Mouse (Mus musculus) kidney, postnatal 0 days (tissue): ENCODE measurements around the gene Aox2. TPM values are rescaled to one million over a fixed set of nuclear protein-coding genes. Genes with fewer than 3 reads are reported as not detected.

Source experiments
- ATAC-seq: fragments of 200-750 bp; cut with Nextera tagmentation; replicated peaks from 2 replicates; pipeline ENCODE4 v1.8.0; 2017; ENCODE audit warnings: low read depth, moderate number of reproducible peaks, moderate TSS enrichment, moderate library complexity; ENCODE audit not compliant: low FRiP score
- DNase-seq: peaks from one replicate; pipeline ENCODE4 v3.0.0-alpha.2; 2016; ENCODE audit warnings: low spot score
- H3K27ac ChIP-seq: fragments of 300-500 bp; sonication (generic); 2 replicates; pipeline ENCODE4 v1.5.1; 2014; ENCODE audit warnings: mild to moderate bottlenecking
- H3K27me3 ChIP-seq: fragments of 300-500 bp; sonication (generic); 2 replicates; pipeline ENCODE4 v1.6.1; 2014; ENCODE audit warnings: low read length, mixed read lengths; ENCODE audit not compliant: insufficient read depth
- H3K36me3 ChIP-seq: fragments of 300-500 bp; sonication (generic); 2 replicates; pipeline ENCODE4 v1.6.1; 2014; ENCODE audit warnings: low read length, mixed read lengths; ENCODE audit not compliant: insufficient read depth
- H3K4me1 ChIP-seq: fragments of 300-500 bp; sonication (generic); replicated peaks from 2 replicates; pipeline ENCODE4 v1.6.1; 2014; ENCODE audit warnings: antibody characterized with exemption, low read length, mixed read lengths; ENCODE audit not compliant: insufficient read depth
- H3K4me2 ChIP-seq: fragments of 300-500 bp; sonication (generic); 2 replicates; pipeline ENCODE4 v1.6.1; 2014; ENCODE audit warnings: mild to moderate bottlenecking, low read length, moderate library complexity, mixed read lengths
- H3K4me3 ChIP-seq: fragments of 300-500 bp; sonication (generic); replicated peaks from 2 replicates; pipeline ENCODE4 v1.5.1; 2014; ENCODE audit warnings: low read depth, low read length
- H3K9ac ChIP-seq: fragments of 300-500 bp; sonication (generic); 2 replicates; pipeline ENCODE4 v1.6.1; 2014; ENCODE audit warnings: low read depth, low read length
- H3K9me3 ChIP-seq: fragments of 300-500 bp; sonication (generic); replicated peaks from 2 replicates; pipeline ENCODE4 v1.6.1; 2016; ENCODE audit warnings: low read length, inconsistent platforms, mixed read lengths
- CTCF ChIP-seq: IDR thresholded peaks from 2 replicates; pipeline ENCODE4 v1.5.1; 2016; ENCODE audit warnings: antibody characterized with exemption, low read depth, mild to moderate bottlenecking, moderate library complexity
- WGBS: fragments of 180-500 bp; shearing (Covaris S2); extraction: QIAGEN DNeasy Blood & Tissue Kit; methylation state at CpG from one replicate; pipeline ENCODE4 v1.1.7; 2014; 5-methylcytosine and 5-hydroxymethylcytosine counted together
- polyA plus RNA-seq: library from polyadenylated mRNA; unstranded; fragments of >200 nt; fragmentation: Nextera tagmentation; extraction: Ambion mirVana; gene quantifications from 2 replicates; pipeline ENCODE4 v1.2.1, GENCODE M21; 2015

Aox2 gene
- polyA plus RNA-seq, 1 experiment from 2014 or later = 0.09 TPM

- H3K4me1 ChIP-seq = no peaks in the 10 kb centered on the region
- DNase-seq = no peak
- H3K9me3 ChIP-seq = no peaks in the 10 kb centered on the region
- H3K27me3 ChIP-seq = no peaks in the 10 kb centered on the region
- no peak overlapping the region for H3K4me2 ChIP-seq
- no peak overlapping the region for H3K9ac ChIP-seq
- H3K4me3 ChIP-seq = no peak overlapping the region
- TF ChIP-seq CTCF = no peak
- 71% methylated on average over 5 of the region's 5 CpGs for WGBS
- no peak overlapping the region for H3K27ac ChIP-seq
- H3K36me3 ChIP-seq = no peaks in the 10 kb centered on the region
- ATAC-seq = no peak
These were observed 66.4 kb downstream of the Aox2 start for GRCm38 (mm10) chr1:58344570-58344969.

- Histone ChIP-seq H3K4me3 (no peak overlapping the region), H3K4me2 (no peak overlapping the region), H3K9ac (no peak overlapping the region), H3K27me3 (no peaks in the 10 kb centered on the region), H3K4me1 (no peaks in the 10 kb centered on the region), H3K36me3 (no peaks in the 10 kb centered on the region), H3K27ac (no peak overlapping the region), H3K9me3 (no peaks in the 10 kb centered on the region)
- 77% methylated on average over 14 of the region's 14 CpGs for WGBS
- no peak for TF ChIP-seq CTCF
- DNase-seq (no peak), ATAC-seq (no peak)
These were observed 68.0 kb downstream of the Aox2 start for GRCm38 (mm10) chr1:58346159-58346558.

GRCm38 (mm10) chr1:58348712-58349111, 70.6 kb downstream of the Aox2 start:
- no peak overlapping the region for H3K9ac ChIP-seq

GRCm38 (mm10) chr1:58353238-58353893, 75.2 kb downstream of the Aox2 start:
- 35% methylated on average over 4 of the region's 4 CpGs for WGBS
- no peaks in the 10 kb centered on the region for H3K9me3 ChIP-seq
- no peak for TF ChIP-seq CTCF
- H3K4me1 ChIP-seq = no peaks in the 10 kb centered on the region
- no peak overlapping the region for H3K9ac ChIP-seq
- no peaks in the 10 kb centered on the region for H3K27me3 ChIP-seq
- DNase-seq = peak; percentile 60
- no peak overlapping the region for H3K4me3 ChIP-seq
- H3K36me3 ChIP-seq = no peaks in the 10 kb centered on the region
- ATAC-seq = peak; percentile 85
- H3K4me2 ChIP-seq = no peak overlapping the region
- H3K27ac ChIP-seq = peak overlapping the region; percentile 72

More at GRCm38 (mm10) chr1:58348712-58349111, 70.6 kb downstream of the Aox2 start:
- no peak overlapping the region for H3K4me2 ChIP-seq
- no peak overlapping the region for H3K27ac ChIP-seq
- no peaks in the 10 kb centered on the region for H3K9me3 ChIP-seq
- ATAC-seq (no peak), DNase-seq (no peak)
- no peak for TF ChIP-seq CTCF
- no peak overlapping the region for H3K4me3 ChIP-seq
- 80% methylated on average over 6 of the region's 6 CpGs for WGBS
- H3K36me3 ChIP-seq = no peaks in the 10 kb centered on the region
- H3K4me1 ChIP-seq = no peaks in the 10 kb centered on the region
- H3K27me3 ChIP-seq = no peaks in the 10 kb centered on the region

GRCm38 (mm10) chr1:58358958-58359901, 81.1 kb downstream of the Aox2 start:
- Histone ChIP-seq H3K27ac (no peak overlapping the region), H3K4me3 (no peak overlapping the region), H3K4me1 (no peaks in the 10 kb centered on the region), H3K9me3 (no peaks in the 10 kb centered on the region), H3K9ac (no peak overlapping the region), H3K27me3 (no peaks in the 10 kb centered on the region), H3K36me3 (no peaks in the 10 kb centered on the region), H3K4me2 (no peak overlapping the region)
- ATAC-seq (no peak), DNase-seq (no peak)
- WGBS = 75% methylated on average over 19 of the region's 19 CpGs
- TF ChIP-seq CTCF = no peak

GRCm38 (mm10) chr1:58362296-58362695, 84.2 kb downstream of the Aox2 start:
- no peaks in the 10 kb centered on the region for H3K4me1 ChIP-seq
- no peaks in the 10 kb centered on the region for H3K36me3 ChIP-seq
- no peaks in the 10 kb centered on the region for H3K27me3 ChIP-seq
- no peak for TF ChIP-seq CTCF
- H3K27ac ChIP-seq = no peak overlapping the region
- no peak overlapping the region for H3K4me2 ChIP-seq
- WGBS = 72% methylated on average over 4 of the region's 4 CpGs
- H3K9ac ChIP-seq = no peak overlapping the region
- DNase-seq = no peak
- ATAC-seq = no peak
- H3K9me3 ChIP-seq = no peaks in the 10 kb centered on the region
- H3K4me3 ChIP-seq = no peak overlapping the region
